Mouse (Mus musculus) midbrain, embryonic 16.5 days (tissue): Measurements from ENCODE around the gene Heatr1. TPM values are rescaled to one million over a fixed set of nuclear protein-coding genes. Genes with fewer than 3 reads are reported as not detected.
A peak's percentile ranks its signal among the peaks of the same experiment; 100 is the strongest.
"Not testable (repeated sequence)": the region's sequence is repeated elsewhere in the genome, so short reads cannot be mapped to it uniquely, and the experiment has no call there.

Experiments
- ATAC-seq: fragments of 200-750 bp; cut with Nextera tagmentation; 2 replicates; pipeline ENCODE4 v1.8.0; 2017; ENCODE audit warnings: moderate TSS enrichment
- H3K27ac ChIP-seq: fragments of 300-500 bp; sonication (generic); 2 replicates; pipeline ENCODE4 v1.5.1; 2014; ENCODE audit warnings: mild to moderate bottlenecking, low read length, mixed read lengths
- H3K27me3 ChIP-seq: fragments of 300-500 bp; sonication (generic); 2 replicates; pipeline ENCODE4 v1.6.1; 2014; ENCODE audit warnings: low read depth, low read length, mixed read lengths; ENCODE audit not compliant: control insufficient read depth, insufficient read depth
- H3K36me3 ChIP-seq: fragments of 300-500 bp; sonication (generic); 2 replicates; pipeline ENCODE4 v1.6.1; 2014; ENCODE audit warnings: mild to moderate bottlenecking, low read length, moderate library complexity, mixed read lengths; ENCODE audit not compliant: control insufficient read depth, insufficient read depth
- H3K4me1 ChIP-seq: fragments of 300-500 bp; sonication (generic); 2 replicates; pipeline ENCODE4 v1.6.1; 2014; ENCODE audit warnings: mild to moderate bottlenecking, low read length, mixed read lengths; ENCODE audit not compliant: control insufficient read depth, insufficient read depth
- H3K4me2 ChIP-seq: fragments of 300-500 bp; sonication (generic); 2 replicates; pipeline ENCODE4 v1.6.1; 2014; ENCODE audit warnings: mild to moderate bottlenecking, low read length, mixed read lengths
- H3K4me3 ChIP-seq: fragments of 300-500 bp; sonication (generic); 2 replicates; pipeline ENCODE4 v1.5.1; 2014; ENCODE audit warnings: low read depth, mild to moderate bottlenecking, low read length, moderate library complexity, mixed read lengths
- H3K9ac ChIP-seq: fragments of 300-500 bp; sonication (generic); 2 replicates; pipeline ENCODE4 v1.6.1; 2014; ENCODE audit warnings: low read depth, low read length, mixed read lengths
- H3K9me3 ChIP-seq: fragments of 300-500 bp; sonication (generic); replicated peaks from 2 replicates; pipeline ENCODE4 v1.6.1; 2014; ENCODE audit warnings: mild to moderate bottlenecking, low read length, mixed read lengths; ENCODE audit not compliant: control insufficient read depth, poor library complexity, severe bottlenecking
- WGBS: fragments of 180-500 bp; shearing (Covaris S2); extraction: QIAGEN DNeasy Blood & Tissue Kit; methylation state at CpG from one replicate; pipeline ENCODE4 v1.1.7; 2014; 5-methylcytosine and 5-hydroxymethylcytosine counted together
- polyA plus RNA-seq: library from polyadenylated mRNA; unstranded; fragments of >200 nt; fragmentation: Nextera tagmentation; extraction: Ambion mirVana; gene quantifications from 2 replicates; pipeline ENCODE4 v1.2.1, GENCODE M21; 2015

The Heatr1 gene
- polyA plus RNA-seq, 1 experiment from 2014 or later, result 10.3 TPM

DNA sequence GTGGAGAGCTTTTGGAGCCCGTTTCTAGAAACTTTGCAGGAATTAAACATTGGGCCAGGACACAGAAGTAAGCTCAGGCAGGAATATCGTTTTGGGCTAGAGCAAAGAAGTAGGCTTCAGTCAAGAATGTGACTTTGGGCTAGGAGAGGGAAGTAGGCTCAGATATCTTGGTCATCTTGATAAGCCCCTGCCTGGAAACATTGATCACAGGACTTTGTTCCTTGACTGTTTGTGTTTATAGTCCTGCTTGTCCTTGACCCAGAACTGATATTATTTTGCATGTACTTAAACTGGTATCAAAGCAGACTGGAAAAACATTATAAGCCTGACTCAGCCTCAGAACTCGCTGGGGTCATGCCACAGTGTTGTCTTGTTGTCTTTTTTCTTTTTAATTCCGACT, 67.8 kb downstream of the Heatr1 start:
- 75% methylated on average over 4 of the region's 4 CpGs for WGBS
- Histone ChIP-seq H3K36me3 (no peaks in the 10 kb centered on the region), H3K27me3 (no peaks in the 10 kb centered on the region), H3K27ac (no peak overlapping the region), H3K9me3 (no peaks in the 10 kb centered on the region), H3K4me3 (no peak overlapping the region), H3K4me1 (peaks cover 12% of the 10 kb centered on the region), H3K9ac (no peak overlapping the region), H3K4me2 (no peak overlapping the region)
- no peak for ATAC-seq

DNA sequence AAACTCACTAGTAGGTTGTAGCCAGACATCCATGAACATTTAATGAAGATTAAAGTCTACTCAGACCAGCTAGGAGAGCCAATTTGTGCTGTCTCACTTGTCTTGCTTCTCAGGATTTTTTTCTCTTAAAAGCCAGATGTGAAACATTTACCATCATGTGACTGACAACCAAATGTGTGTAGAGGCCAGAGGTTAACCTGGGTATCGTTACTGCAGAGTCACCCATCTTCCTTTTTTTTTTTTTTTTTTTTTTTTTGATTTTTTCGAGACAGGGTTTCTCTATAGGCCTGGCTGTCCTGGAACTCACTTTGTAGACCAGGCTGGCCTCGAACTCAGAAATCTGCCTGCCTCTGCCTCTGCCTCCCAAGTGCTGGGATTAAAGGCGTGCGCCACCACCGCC, 69.3 kb downstream of the Heatr1 start:
- WGBS, result 95% methylated on average over 6 of the region's 6 CpGs
- not testable (repeated sequence) for H3K4me2 ChIP-seq, H3K36me3 ChIP-seq, H3K27me3 ChIP-seq, H3K4me3 ChIP-seq, H3K9me3 ChIP-seq, ATAC-seq, H3K9ac ChIP-seq, H3K27ac ChIP-seq
- H3K4me1 ChIP-seq, result peaks cover 12% of the 10 kb centered on the region

DNA sequence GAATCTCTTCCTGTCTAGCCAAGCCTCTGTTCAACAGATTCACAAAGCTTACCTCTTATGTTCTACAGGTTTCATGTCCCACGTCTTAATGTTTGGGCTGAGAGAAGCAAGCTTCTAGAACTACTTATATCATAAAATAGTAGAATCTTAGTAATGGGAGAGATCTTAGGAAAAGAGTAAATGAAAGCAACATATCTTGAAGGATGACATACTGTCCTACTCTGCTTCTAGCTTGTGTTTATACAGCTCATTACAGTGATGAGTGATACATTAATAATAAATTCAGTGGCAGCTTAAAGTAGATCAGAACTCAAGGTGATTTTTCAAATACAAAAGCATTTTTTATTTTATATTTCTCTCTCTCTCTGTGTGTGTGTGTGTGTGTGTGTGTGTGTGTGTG, 70.0 kb downstream of the Heatr1 start, which contains the start of gene Lgals8:
Gene Lgals8 (minus strand): TSS at position 101 of the 400 bp plus-strand sequence.
- H3K9me3 ChIP-seq, result no peaks in the 10 kb centered on the region
- H3K9ac ChIP-seq, result no peak within 1 kb of the TSS
- no peak within 1 kb of the TSS for H3K27ac ChIP-seq
- peaks cover 9% of the 10 kb centered on the region for H3K4me1 ChIP-seq
- H3K27me3 ChIP-seq, result no peaks in the 10 kb centered on the region
- no peak within 1 kb of the TSS for H3K4me3 ChIP-seq
- ATAC-seq, result no peak
- H3K4me2 ChIP-seq, result no peak within 1 kb of the TSS
- WGBS, result 86% methylated on average over 1 of the region's 1 CpGs
- no peaks in the 10 kb centered on the region for H3K36me3 ChIP-seq

GRCm38 (mm10) chr13:12468488-12468887, 73.7 kb downstream of the Heatr1 start:
- no peaks in the 10 kb centered on the region for H3K36me3 ChIP-seq
- H3K27ac ChIP-seq, result no peak overlapping the region
- no peak for ATAC-seq
- H3K4me1 ChIP-seq, result no peaks in the 10 kb centered on the region; the same call in 1 of the 2 replicates
- H3K4me2 ChIP-seq, result no peak overlapping the region
- WGBS, result 83% methylated on average over 1 of the region's 1 CpGs
- no peak overlapping the region for H3K9ac ChIP-seq
- no peaks in the 10 kb centered on the region for H3K9me3 ChIP-seq
- H3K4me3 ChIP-seq, result no peak overlapping the region
- H3K27me3 ChIP-seq, result no peaks in the 10 kb centered on the region

- Histone ChIP-seq H3K27ac (no peak overlapping the region), H3K9me3 (no peaks in the 10 kb centered on the region), H3K4me3 (no peak overlapping the region), H3K36me3 (no peaks in the 10 kb centered on the region), H3K27me3 (no peaks in the 10 kb centered on the region), H3K9ac (0 out of 2 replicates have a peak overlapping the region, but pooled peaks have one; percentile 17), H3K4me1 (no peaks in the 10 kb centered on the region; the same call in 1 of the 2 replicates), H3K4me2 (no peak overlapping the region)
- ATAC-seq, result peak; percentile 92
- WGBS, result 33% methylated on average over 8 of the region's 8 CpGs
Measured at GRCm38 (mm10) chr13:12473724-12474378, 79.0 kb downstream of the Heatr1 start.

DNA sequence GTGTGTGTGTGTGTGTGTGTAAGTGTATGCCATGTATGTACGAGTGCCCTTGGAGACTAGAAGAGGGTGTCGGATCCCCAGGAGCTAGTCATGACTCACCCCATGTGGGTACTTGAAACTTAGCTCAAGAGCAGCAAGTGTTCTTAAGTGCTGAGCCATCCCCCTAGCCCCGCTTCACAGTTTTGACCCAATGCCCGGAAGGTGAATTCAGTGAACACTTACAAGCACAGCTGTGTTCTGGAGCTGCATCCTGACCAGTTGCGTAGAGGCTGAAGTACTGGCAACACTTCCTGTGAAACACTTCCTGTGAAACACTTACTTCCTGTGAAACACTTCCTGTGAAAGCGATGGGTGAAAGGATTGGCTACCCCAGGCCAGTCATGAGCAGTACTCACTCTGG, 80.4 kb downstream of the Heatr1 start:
- Histone ChIP-seq H3K9ac (no peak overlapping the region), H3K27ac (no peak overlapping the region), H3K4me3 (no peak overlapping the region), H3K4me2 (no peak overlapping the region), H3K4me1 (no peaks in the 10 kb centered on the region; the same call in 1 of the 2 replicates), H3K9me3 (no peaks in the 10 kb centered on the region), H3K27me3 (no peaks in the 10 kb centered on the region), H3K36me3 (no peaks in the 10 kb centered on the region)
- 88% methylated on average over 6 of the region's 6 CpGs for WGBS
- ATAC-seq, result no peak

DNA sequence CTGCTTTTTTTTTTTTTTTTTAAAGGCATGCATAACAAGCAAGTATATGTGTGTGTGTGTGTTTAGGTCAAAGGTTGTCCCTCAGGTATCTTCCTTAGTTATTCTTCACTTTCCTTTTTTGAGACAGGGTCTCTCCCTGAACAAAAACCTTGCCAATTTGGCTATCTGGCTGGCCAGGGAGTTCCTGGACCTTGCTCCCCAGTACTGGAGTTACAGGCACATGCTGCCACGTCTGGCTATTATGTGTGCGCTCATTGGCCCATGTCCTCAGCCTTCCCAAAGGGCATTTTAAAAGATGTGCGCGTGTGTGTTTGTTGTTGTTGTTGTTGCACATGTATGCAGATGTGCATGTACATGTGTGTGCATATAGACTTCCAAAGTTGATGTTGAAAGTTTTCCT, 82.1 kb downstream of the Heatr1 start:
- Histone ChIP-seq H3K4me1 (no peaks in the 10 kb centered on the region; the same call in 1 of the 2 replicates), H3K4me2 (no peak overlapping the region), H3K4me3 (no peak overlapping the region), H3K9me3 (no peaks in the 10 kb centered on the region), H3K27ac (no peak overlapping the region), H3K9ac (no peak overlapping the region), H3K36me3 (no peaks in the 10 kb centered on the region), H3K27me3 (no peaks in the 10 kb centered on the region)
- ATAC-seq, result no peak
- WGBS, result 89% methylated on average over 4 of the region's 4 CpGs

- no peak overlapping the region for H3K4me2 ChIP-seq
- WGBS, result 90% methylated on average over 15 of the region's 15 CpGs
Measured at GRCm38 (mm10) chr13:12478301-12478700, 83.5 kb downstream of the Heatr1 start.

DNA sequence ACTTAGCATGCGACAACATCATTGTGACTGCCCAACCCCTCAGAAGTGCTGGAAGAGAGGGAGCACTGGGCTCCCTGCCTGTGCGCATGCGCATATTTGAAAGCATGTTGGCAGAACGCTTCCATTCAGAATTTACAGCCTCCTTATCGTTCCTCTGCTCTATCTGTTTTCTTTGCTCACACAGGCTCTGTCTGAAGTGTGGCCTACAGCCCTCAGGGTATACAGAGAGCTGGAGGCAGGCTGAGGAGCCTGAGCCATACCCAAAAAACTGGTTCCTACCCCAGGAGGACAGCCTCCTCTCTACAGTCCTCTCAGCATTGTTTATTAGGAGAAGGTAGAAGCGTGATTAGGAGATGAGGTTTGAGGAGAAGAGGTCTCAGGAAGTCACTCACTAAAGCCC, 85.0 kb downstream of the Heatr1 start:
- Histone ChIP-seq H3K4me3 (no peak overlapping the region), H3K9me3 (no peaks in the 10 kb centered on the region), H3K27me3 (no peaks in the 10 kb centered on the region), H3K36me3 (no peaks in the 10 kb centered on the region), H3K4me2 (no peak overlapping the region), H3K27ac (no peak overlapping the region), H3K4me1 (no peaks in the 10 kb centered on the region), H3K9ac (no peak overlapping the region)
- no peak for ATAC-seq
- WGBS, result 86% methylated on average over 6 of the region's 6 CpGs

More at GRCm38 (mm10) chr13:12478301-12478700, 83.5 kb downstream of the Heatr1 start:
- H3K4me3 ChIP-seq, result no peak overlapping the region
- no peaks in the 10 kb centered on the region for H3K27me3 ChIP-seq
- H3K4me1 ChIP-seq, result no peaks in the 10 kb centered on the region; the same call in 1 of the 2 replicates
- ATAC-seq, result no peak
- no peaks in the 10 kb centered on the region for H3K9me3 ChIP-seq
- no peak overlapping the region for H3K27ac ChIP-seq
- no peak overlapping the region for H3K9ac ChIP-seq
- no peaks in the 10 kb centered on the region for H3K36me3 ChIP-seq
